Mouse (Mus musculus) gastrocnemius, postnatal 14 days (tissue): ENCODE measurements around the gene Acer1. TPM values are rescaled to one million over a fixed set of nuclear protein-coding genes. Genes with fewer than 3 reads are reported as not detected.

Source experiments
- DNase-seq: peaks from one replicate; pipeline ENCODE4 v3.0.0; 2021; ENCODE audit warnings: mixed read lengths
- intact Hi-C: fragments of 180-260 bp; cut with DNase I; formaldehyde crosslinking; loops from one replicate; pipeline ENCODE4 v1.15.1; 2025; ENCODE audit warnings: low total_unique reads
- long read RNA-seq, 2 experiments: library from polyadenylated mRNA; stranded (forward); transcript quantifications; one replicate each; pipeline ENCODE4 v2.0.0; 2021
- total RNA-seq, 2 experiments: library from RNA; stranded (reverse); gene quantifications; 2 replicates each; pipeline ENCODE4 v1.2.3; 2021

The Acer1 gene
- not detected for total RNA-seq
- long read RNA-seq, experiment 1 = 0 reads
- long read RNA-seq, experiment 2 = 0 reads

DNA sequence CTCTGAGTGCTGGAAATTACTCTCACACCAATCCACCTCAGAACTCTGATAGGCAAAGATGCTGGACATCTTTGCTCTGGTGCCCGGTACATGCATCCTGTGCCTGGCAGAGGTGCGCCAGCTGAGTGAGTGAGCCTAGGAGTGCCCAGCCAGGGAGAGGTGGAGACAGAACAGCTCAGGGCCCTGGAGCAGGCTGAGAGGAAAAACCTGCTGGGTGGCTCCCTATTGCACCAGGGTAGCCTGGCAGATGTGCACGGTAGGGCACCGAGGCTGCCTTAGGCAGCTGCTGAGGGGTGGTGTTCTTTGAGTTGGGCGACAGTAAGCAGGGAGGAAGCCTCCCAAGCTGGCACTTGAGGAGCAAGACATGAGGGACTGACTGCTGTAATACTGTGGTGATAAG is at the start of gene Acer1:
Acer1 (minus strand) TSS at position 114 of the 400 bp plus-strand sequence.
- intact Hi-C loops = no loop called here

GRCm38 (mm10) chr17:57030931-57031660 is 49.2 kb upstream of the Acer1 start, which contains the start of gene Khsrp:
Gene Khsrp, minus strand, starts transcription at chr17:57031522.
- peak; percentile 47 for DNase-seq
- intact Hi-C loops = no loop called here

More for the DNA sequence above, at the start of gene Acer1:
- DNase-seq = no peak

GRCm38 (mm10) chr17:57029691-57030090 is 47.8 kb upstream of the Acer1 start:
- intact Hi-C loops = no loop called here

GRCm38 (mm10) chr17:57027471-57027870 is 45.5 kb upstream of the Acer1 start:
- intact Hi-C loops = no loop called here
- no peak for DNase-seq

More at GRCm38 (mm10) chr17:57029691-57030090, 47.8 kb upstream of the Acer1 start:
- DNase-seq = no peak

DNA sequence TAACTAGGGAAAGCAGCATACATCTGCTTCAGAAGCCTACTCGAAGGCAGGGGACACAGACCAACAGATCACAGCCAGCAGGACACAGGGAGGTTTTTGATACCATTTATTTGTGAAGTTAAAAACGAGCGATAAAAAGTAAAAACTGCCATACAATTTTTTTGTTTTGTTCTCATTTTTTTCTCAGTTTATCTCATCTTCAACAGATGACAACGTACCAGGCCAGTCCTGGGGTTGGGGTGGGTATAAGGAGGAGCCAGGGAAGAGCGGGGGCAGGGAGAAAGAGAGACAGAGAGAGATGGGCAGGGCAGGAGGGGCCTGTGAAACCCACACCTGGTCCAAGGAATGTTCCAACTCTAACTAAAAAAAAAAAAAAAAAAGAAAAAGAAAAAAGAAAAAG is 39.0 kb upstream of the Acer1 start:
- no peak for DNase-seq
- intact Hi-C loops = no loop called here

GRCm38 (mm10) chr17:57019693-57020092 is 37.8 kb upstream of the Acer1 start:
- intact Hi-C loops = no loop called here
- no peak for DNase-seq

DNA sequence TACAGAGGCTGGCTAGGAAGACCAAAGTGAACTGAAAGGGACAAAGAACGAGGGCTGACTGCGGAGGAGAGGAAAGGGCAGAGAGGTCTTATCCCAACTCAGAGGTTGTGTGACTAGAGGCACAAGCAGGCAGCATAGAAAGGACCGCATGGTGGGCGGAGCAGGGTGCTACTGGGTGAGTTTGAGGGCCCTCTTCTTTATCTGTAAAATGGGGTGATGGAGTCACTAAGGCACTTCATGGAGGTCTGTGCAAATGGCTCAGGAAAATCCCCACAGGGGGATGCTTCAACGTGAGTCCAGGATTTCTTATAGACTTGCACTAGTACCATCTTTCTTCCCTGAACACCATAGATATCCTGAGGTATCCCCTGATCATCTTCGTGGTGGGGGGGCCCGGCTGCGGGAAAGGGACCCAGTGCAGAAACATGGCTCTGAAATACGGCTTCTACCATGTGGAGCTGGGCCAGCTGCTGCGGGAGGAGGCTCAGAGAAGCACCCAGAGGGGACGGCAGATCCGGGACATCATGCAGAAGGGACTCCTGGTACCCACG is 30.4 kb upstream of the Acer1 start:
- DNase-seq = no peak
- intact Hi-C loops = no loop called here

GRCm38 (mm10) chr17:57011236-57012141 is 29.6 kb upstream of the Acer1 start, which contains the start of the genes Gtf2f1 and Gm17949:
Gene Gtf2f1, minus strand, starts transcription at chr17:57011288.
Gene Gm17949, plus strand, starts transcription at chr17:57011469.
- peak; percentile 93 for DNase-seq
- intact Hi-C loops = no loop called here

GRCm38 (mm10) chr17:57010911-57011235 is 28.9 kb upstream of the Acer1 start:
- peak; percentile 37 for DNase-seq
- intact Hi-C loops = no loop called here

- no peak for DNase-seq
- intact Hi-C loops = no loop called here
These were observed 25.4 kb upstream of the Acer1 start for GRCm38 (mm10) chr17:57007137-57007905.

- intact Hi-C loops = no loop called here
- no peak for DNase-seq
These were observed 22.1 kb upstream of the Acer1 start for GRCm38 (mm10) chr17:57003994-57004393.

- no peak for DNase-seq
- intact Hi-C loops = no loop called here
These were observed 19.3 kb upstream of the Acer1 start for GRCm38 (mm10) chr17:57001228-57001627.

- intact Hi-C loops = loop anchor here (5.0 kb wide), 1 partner anchor 167 kb away; no protein-coding TSS in a partner anchor
- DNase-seq = no peak
These were observed 18.2 kb upstream of the Acer1 start, which contains the start of gene Pspn for GRCm38 (mm10) chr17:56999968-57000609. Gene Pspn, minus strand, starts transcription at chr17:57000018.

DNA sequence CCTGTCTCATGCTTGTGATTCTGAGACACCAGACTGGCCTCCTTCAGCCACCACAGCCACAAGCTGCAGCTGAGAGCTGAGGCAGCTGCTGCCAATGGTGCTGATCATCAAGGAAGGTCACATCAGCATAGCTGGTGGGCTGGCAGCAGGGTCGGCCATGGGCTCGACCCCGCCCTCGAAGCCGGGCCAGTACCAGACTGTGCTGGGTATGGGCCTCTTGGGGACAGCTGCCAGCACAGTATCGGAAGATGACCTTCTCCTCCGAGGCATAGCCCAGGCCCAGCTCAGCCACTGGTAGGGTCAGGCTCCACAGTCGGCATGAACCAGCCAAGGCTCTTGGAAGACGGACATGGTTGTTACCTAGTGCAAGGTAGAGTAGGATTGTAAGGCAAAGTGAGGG is 17.5 kb upstream of the Acer1 start:
- DNase-seq = no peak
- intact Hi-C loops = loop anchor here (5.0 kb wide), 1 partner anchor 168 kb away; no protein-coding TSS in a partner anchor

DNA sequence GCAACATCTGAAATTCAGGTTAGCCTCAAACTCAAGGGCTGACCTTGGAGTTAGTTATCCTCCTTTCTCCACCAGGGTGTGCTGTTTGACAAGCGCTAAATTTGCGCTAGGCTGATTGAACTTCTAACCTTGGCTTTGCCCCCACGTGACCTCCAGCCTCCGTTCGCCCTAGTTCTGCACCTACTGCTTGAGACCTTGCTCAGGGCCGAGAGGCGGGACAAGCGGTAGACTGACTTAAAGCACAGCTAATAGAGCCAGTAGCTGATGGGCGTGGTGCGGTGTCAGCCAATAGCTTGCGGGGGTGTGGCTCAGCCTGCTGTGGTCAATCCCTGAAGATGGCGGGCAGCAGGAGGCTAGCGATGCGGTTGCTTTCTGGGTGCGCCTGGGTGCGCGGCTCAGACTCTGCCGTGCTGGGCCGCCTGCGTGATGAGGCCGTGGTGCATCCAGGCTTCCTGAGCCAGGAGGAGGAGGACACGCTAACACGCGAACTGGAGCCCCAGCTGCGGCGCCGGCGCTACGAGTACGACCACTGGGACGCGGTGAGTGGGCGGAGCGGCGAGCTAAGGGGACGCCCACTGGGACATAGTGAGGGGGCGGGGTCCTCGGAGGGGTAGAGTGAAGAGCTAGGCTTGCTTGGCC is 15.2 kb upstream of the Acer1 start, which contains the start of gene Alkbh7:
Alkbh7 (plus strand) TSS at position 311 of the 639 bp plus-strand sequence.
- intact Hi-C loops = loop anchor here (5.0 kb wide), 1 partner anchor 170 kb away; no protein-coding TSS in a partner anchor
- peak; percentile 97 for DNase-seq

GRCm38 (mm10) chr17:56996506-56996905 is 14.6 kb upstream of the Acer1 start:
- intact Hi-C loops = loop anchor here (5.0 kb wide), 1 partner anchor 171 kb away; no protein-coding TSS in a partner anchor
- DNase-seq = no peak

- intact Hi-C loops = loop anchor here (5.0 kb wide), 1 partner anchor 172 kb away; no protein-coding TSS in a partner anchor
- no peak for DNase-seq
These were observed 13.1 kb upstream of the Acer1 start for GRCm38 (mm10) chr17:56995046-56995445.

DNA sequence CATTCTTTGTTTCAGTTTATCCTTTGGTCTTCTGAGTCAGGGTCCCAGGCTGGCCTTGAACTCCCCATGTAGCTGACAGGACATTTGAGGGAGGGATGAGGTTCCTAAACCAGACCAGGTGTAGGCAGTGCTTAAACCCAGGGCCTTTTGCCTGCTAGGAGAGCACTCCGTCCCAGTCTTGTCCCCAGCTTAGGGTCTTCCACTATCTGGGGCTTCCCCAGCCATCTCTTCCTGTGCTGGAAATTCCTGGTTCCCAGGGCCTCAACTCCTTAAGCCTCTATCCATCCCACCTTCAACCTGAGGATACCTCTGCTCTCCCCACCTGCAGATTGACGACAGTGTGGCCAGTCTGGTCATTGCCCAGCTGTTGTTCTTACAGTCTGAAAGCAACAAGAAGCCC is 9.0 kb upstream of the Acer1 start:
- intact Hi-C loops = no loop called here
- DNase-seq = no peak
